Mouse (Mus musculus): Measurements from ENCODE around the gene Cd79b. TPM values are rescaled to one million over a fixed set of nuclear protein-coding genes. Genes with fewer than 3 reads are reported as not detected.

Gene Cd79b
- polyA plus RNA-seq, 1 experiment from 2014 or later, result 1.0 TPM

DNA sequence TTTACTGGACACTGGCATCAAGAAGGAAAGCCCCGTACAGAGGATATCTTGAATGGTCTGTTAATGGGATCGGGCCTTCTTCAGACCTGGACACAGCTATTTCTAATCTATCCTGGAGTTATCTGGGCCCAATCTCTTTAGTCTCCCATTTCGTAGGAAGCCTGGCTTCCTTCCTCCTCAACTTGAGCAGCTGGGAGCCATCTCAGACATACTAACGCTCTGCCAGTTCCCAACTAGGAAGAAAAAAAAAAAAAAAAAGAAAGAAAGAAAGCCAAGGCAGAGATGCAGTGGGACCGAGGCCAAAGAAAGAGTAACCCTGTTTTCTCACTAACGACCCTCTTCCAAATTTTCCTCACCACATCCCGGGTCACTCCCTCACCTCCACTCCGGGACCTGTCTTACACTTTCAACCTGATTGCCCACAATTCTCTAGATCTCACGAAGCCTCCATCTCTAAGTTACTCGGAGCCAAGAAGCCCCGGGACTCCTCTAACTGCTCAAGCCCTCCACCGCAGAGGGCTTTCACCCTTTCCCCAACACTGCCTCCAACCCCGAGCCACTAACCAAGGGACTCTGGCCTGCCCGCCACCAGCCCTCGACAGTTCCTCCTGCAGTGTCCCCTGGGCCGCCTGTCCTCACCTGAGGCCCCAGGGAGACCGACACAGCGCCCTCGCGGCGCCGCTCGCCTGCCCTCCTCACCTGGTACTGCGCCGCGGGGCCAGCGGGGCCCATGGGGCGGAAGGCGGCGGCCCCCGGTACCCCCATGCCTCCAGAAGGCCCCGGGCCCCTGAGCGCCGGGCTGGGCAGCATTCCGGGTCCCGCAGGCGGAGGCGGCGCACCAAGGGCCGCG, 42.5 kb downstream of the Cd79b start:
- Histone ChIP-seq H3K9ac (replicated peaks) (peak overlapping the region; percentile 96), H3K4me1 (peaks cover 49% of the 10 kb centered on the region)
- ATAC-seq (ENCODE audit: low FRiP score, low read depth), result peak; percentile 25; the same call in 1 of the 2 replicates

DNA sequence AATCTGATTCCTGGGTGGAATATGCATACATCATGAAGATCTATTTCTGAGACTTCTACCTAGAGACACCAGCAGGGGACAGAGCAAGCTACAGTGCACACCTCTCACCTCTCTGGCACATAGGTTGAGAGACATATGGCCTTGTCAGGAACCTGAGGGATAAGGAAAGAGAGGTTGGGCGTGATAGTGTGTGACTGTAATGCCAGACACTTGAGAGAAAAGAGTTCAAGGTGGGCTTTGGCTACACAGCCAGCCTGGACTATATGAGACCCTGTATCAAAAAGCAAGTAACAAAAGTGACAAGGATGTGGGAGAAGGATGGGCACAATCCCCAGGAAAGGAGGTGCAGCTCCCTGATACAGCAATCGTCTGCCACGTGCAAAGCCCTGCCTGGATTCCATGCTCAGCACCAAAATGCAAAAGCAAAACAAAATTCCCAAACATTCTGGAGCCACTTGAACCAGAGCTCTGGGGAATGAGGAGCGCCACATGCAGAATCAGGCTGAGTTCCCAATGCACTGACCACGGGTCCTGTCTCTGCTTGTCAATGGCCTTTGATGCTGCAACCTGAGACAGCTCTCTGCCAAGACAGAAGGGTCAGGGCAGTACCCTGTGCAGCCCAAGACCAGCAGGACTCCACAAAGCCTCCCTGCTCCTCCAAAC, 43.3 kb downstream of the Cd79b start:
- Histone ChIP-seq H3K4me1 (peaks cover 45% of the 10 kb centered on the region), H3K27ac (replicated peaks) (no peak overlapping the region)
- 46% methylated on average over 5 of the region's 5 CpGs for WGBS

More for the DNA sequence above, 42.5 kb downstream of the Cd79b start:
- Histone ChIP-seq H3K4me3 (peak overlapping the region; percentile 87), H3K27me3 (no peaks in the 10 kb centered on the region), H3K27ac (replicated peaks) (peak overlapping the region; percentile 91), H3K36me3 (peaks cover 4% of the 10 kb centered on the region), H3K9me3 (no peaks in the 10 kb centered on the region), H3K4me2 (replicated peaks) (peak overlapping the region; percentile 72)
- WGBS, result 3% methylated on average over 31 of the region's 41 CpGs

GRCm38 (mm10) chr11:106269060-106269431, 45.5 kb downstream of the Cd79b start:
- no peak for ATAC-seq (ENCODE audit: low FRiP score, low read depth)
- H3K9me3 ChIP-seq, result no peaks in the 10 kb centered on the region
- no peak overlapping the region for H3K4me3 ChIP-seq
- no peaks in the 10 kb centered on the region for H3K27me3 ChIP-seq
- WGBS, result 66% methylated on average over 3 of the region's 3 CpGs
- peaks cover 34% of the 10 kb centered on the region for H3K36me3 ChIP-seq
- no peak overlapping the region for H3K9ac ChIP-seq (replicated peaks)
- peak overlapping the region; percentile 76 for H3K27ac ChIP-seq (replicated peaks)
- no peak overlapping the region; the same call in 1 of the 2 replicates for H3K4me2 ChIP-seq (replicated peaks)
- H3K4me1 ChIP-seq, result peaks cover 36% of the 10 kb centered on the region

More for the DNA sequence above, 43.3 kb downstream of the Cd79b start:
- ATAC-seq (ENCODE audit: low FRiP score, low read depth), result no peak
- Histone ChIP-seq H3K27me3 (no peaks in the 10 kb centered on the region), H3K9ac (replicated peaks) (peak overlapping the region; percentile 96), H3K4me3 (peak overlapping the region; percentile 87), H3K36me3 (peaks cover 12% of the 10 kb centered on the region), H3K4me2 (replicated peaks) (peak overlapping the region; percentile 72), H3K9me3 (no peaks in the 10 kb centered on the region)

DNA sequence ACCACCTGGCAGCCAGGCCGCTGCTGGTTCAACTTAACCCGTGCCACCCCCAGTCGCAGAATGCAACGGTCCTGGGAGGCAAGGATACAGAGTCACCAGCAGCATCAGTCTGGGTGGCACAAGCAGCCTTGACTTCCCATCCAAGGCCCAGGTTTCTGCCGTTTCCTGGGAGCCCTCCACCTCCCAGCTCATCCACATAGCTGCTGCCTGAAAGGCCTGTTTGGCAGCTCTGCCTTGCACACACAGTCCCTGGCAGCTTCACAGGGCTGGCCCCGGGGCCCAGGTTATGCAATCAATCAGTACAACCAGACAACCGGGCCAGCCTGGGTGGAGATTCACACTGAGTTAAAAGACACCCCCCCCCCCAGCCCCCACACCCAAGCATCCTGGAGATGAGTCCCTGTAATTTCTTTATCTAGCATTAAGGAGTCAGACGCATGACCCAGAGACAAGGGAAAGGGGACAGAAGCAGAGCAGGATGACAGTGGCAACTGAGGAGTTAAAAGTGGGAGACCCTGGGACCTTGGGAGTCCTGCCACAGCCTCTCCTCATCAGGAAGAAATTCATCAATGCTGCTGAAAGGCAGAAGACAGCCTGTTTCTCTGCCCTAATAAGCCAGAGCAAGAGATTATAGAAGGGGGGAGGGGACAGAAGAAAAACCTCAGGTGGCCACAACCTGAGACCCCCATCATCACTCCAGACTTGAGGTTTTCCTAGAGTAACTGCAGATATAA, 46.1 kb downstream of the Cd79b start:
- WGBS, result 80% methylated on average over 8 of the region's 8 CpGs
- Histone ChIP-seq H3K4me1 (peaks cover 36% of the 10 kb centered on the region), H3K27me3 (no peaks in the 10 kb centered on the region), H3K27ac (replicated peaks) (peak overlapping the region; percentile 76), H3K36me3 (peaks cover 39% of the 10 kb centered on the region), H3K9me3 (no peaks in the 10 kb centered on the region), H3K9ac (replicated peaks) (peak overlapping the region; percentile 39), H3K4me2 (replicated peaks) (peak overlapping the region; percentile 15; the same call in 1 of the 2 replicates), H3K4me3 (no peak overlapping the region)
- no peak for ATAC-seq (ENCODE audit: low FRiP score, low read depth)

DNA sequence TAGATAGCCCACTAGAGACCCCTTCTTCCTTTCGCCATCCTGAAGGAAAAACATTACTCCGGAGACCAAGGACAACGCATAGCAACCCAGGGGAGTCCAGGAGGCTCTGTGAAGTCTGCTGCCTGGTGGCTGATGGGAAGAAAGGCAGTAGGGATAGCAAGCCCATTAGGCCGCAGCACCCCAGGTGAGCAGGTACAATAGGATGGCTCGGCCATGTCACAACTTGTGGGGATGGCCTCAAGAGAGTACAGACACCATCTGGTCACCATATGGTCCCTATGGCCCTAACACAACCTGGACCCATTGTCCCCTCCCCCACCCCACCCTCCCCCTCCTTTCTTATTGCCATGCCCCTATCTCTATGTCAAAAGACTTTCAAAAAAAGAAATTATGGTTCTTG, 46.7 kb downstream of the Cd79b start:
- 0 out of 2 replicates have a peak overlapping the region, but pooled peaks have one; percentile 39 for H3K9ac ChIP-seq (replicated peaks)
- H3K27ac ChIP-seq (replicated peaks), result peak overlapping the region; percentile 76
- 75% methylated on average over 5 of the region's 5 CpGs for WGBS
- no peaks in the 10 kb centered on the region for H3K9me3 ChIP-seq
- peaks cover 46% of the 10 kb centered on the region for H3K36me3 ChIP-seq
- H3K4me1 ChIP-seq, result peaks cover 32% of the 10 kb centered on the region
- ATAC-seq (ENCODE audit: low FRiP score, low read depth), result no peak
- H3K27me3 ChIP-seq, result no peaks in the 10 kb centered on the region
- H3K4me2 ChIP-seq (replicated peaks), result no peak overlapping the region
- no peak overlapping the region for H3K4me3 ChIP-seq

DNA sequence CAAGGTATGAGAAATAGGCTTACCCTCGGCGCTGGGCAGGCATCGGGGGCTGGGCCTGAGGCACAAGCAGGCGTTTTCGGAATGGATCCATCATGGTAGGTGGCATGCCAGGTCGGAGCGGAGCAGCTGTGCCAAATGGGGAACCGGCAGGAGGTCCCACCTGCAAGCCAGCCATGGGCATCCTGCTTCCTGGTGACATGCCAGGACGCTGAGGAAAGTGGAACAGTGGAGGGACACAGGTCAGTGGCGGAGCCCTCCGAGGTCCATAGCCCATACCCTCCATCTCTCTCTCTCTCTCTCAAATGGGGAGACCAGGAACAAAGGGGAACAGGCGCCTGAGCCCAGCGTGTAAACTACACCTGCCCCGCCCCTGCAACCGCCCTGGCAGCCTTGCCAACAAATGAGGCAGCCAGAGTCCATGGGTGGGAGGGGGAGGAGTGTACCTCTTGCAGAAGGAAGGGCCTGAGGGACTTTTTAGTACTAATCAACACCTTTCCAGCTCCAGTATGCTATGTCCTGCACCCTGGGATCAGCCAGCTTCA, 47.2 kb downstream of the Cd79b start:
- Histone ChIP-seq H3K36me3 (peaks cover 50% of the 10 kb centered on the region), H3K27ac (replicated peaks) (peak overlapping the region; percentile 76; the same call in 1 of the 2 replicates), H3K4me3 (no peak overlapping the region), H3K4me1 (peaks cover 32% of the 10 kb centered on the region), H3K4me2 (replicated peaks) (no peak overlapping the region), H3K27me3 (no peaks in the 10 kb centered on the region), H3K9ac (replicated peaks) (no peak overlapping the region), H3K9me3 (no peaks in the 10 kb centered on the region)
- WGBS, result 88% methylated on average over 13 of the region's 15 CpGs
- ATAC-seq (ENCODE audit: low FRiP score, low read depth), result no peak

DNA sequence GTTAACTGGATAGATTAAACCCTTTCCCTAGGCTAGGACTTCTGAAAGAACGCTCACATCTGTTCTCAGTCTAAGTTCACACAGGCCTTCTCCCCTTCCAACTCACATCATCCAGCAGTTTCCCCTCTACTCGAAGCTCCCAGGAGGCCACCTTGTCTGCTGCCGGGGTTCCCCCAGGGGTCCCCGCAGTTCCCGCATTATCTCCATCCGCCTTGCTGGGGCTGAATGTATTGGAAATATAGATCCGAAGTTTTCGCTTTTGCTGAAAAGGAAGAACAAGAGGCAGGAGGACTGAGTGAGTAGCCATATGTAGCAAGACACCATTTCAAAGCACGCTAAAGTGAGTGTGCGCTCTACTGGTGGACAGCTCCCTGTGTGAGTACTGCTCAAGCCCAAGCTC, 48.1 kb downstream of the Cd79b start:
- WGBS, result 95% methylated on average over 10 of the region's 10 CpGs
- peaks cover 27% of the 10 kb centered on the region for H3K4me1 ChIP-seq
- no peaks in the 10 kb centered on the region for H3K27me3 ChIP-seq
- H3K36me3 ChIP-seq, result peaks cover 60% of the 10 kb centered on the region
- H3K27ac ChIP-seq (replicated peaks), result no peak overlapping the region
- H3K4me3 ChIP-seq, result no peak overlapping the region
- no peaks in the 10 kb centered on the region for H3K9me3 ChIP-seq
- no peak overlapping the region for H3K9ac ChIP-seq (replicated peaks)
- no peak overlapping the region for H3K4me2 ChIP-seq (replicated peaks)
- no peak for ATAC-seq (ENCODE audit: low FRiP score, low read depth)

DNA sequence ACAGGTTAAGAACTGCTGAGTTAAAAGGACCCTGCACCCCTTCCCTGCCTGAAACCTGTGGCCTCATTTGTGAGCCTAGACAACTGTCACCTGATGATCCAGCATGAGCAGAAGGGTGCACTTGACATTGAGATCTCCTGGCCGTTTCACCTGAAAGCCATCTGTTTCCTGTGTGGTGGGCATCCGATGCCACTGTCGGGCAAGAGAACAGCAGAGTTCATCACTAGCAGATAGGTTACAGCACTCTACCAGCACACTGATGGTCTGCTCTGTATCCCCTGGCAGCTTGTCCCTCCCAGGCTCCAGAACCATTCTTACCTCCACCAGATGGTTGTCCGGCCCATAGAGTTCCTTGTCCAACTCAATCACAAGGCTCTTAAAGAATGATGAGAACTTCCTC, 49.0 kb downstream of the Cd79b start:
- Histone ChIP-seq H3K36me3 (peaks cover 69% of the 10 kb centered on the region), H3K4me2 (replicated peaks) (no peak overlapping the region), H3K27me3 (no peaks in the 10 kb centered on the region), H3K9ac (replicated peaks) (no peak overlapping the region), H3K27ac (replicated peaks) (no peak overlapping the region), H3K4me1 (peaks cover 22% of the 10 kb centered on the region), H3K9me3 (no peaks in the 10 kb centered on the region), H3K4me3 (no peak overlapping the region)
- 94% methylated on average over 4 of the region's 4 CpGs for WGBS
- ATAC-seq (ENCODE audit: low FRiP score, low read depth), result no peak

DNA sequence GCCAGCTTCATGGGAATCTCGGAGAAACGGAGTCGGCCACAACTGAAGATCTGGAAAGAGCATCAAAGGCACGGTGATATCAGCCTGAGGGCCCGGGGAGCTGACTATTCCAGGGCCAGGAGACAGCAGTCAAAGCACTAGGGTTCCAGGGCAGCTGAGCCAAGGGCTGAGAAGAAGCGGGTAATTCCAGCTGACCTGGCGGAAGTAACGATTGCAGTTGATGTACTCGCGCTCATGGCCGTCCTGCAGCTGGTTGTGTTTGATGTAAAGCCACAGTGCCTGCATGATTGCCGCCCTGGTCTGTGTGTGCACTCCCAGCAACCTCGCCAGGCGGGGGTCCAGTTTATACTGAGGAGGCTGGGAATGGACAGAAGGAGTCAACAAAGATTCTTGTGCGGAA, 49.6 kb downstream of the Cd79b start:
- Histone ChIP-seq H3K9me3 (no peaks in the 10 kb centered on the region), H3K4me3 (no peak overlapping the region), H3K4me1 (peaks cover 16% of the 10 kb centered on the region), H3K27me3 (no peaks in the 10 kb centered on the region), H3K9ac (replicated peaks) (no peak overlapping the region), H3K27ac (replicated peaks) (no peak overlapping the region), H3K36me3 (peaks cover 70% of the 10 kb centered on the region), H3K4me2 (replicated peaks) (no peak overlapping the region)
- WGBS, result 93% methylated on average over 15 of the region's 15 CpGs
- no peak for ATAC-seq (ENCODE audit: low FRiP score, low read depth)

- no peak overlapping the region for H3K4me3 ChIP-seq
- 92% methylated on average over 9 of the region's 9 CpGs for WGBS
- H3K4me1 ChIP-seq, result peaks cover 13% of the 10 kb centered on the region
- no peak overlapping the region for H3K27ac ChIP-seq (replicated peaks)
- no peaks in the 10 kb centered on the region for H3K9me3 ChIP-seq
- no peak overlapping the region for H3K9ac ChIP-seq (replicated peaks)
- no peak overlapping the region for H3K4me2 ChIP-seq (replicated peaks)
- no peaks in the 10 kb centered on the region for H3K27me3 ChIP-seq
- peaks cover 75% of the 10 kb centered on the region for H3K36me3 ChIP-seq
- ATAC-seq (ENCODE audit: low FRiP score, low read depth), result no peak
Observed at GRCm38 (mm10) chr11:106263963-106264362, 50.6 kb downstream of the Cd79b start.
